Mouse (Mus musculus): ENCODE results near the gene Tigd3.

DNA sequence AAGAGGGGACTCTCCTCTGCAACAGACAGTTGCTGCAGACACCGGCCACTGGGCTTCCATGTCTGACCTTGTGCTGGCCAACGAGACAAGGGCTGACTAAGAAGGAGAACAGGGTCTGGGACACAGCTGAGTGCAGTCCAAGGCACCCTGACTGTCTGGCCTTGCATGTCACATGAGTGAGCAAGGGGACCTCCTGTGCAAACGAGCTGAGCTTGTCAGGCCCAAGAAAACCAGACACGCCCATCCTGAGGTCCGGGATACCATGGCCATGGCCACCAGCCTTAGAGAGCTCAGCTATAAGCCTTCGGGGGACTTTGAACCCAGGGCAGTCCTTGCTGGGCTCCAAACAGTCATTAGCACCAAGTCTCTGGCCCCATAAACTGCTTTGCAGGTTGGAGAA, 25.9 kb downstream of the Tigd3 start:
- TF ChIP-seq TAL1 (IDR thresholded peaks at IDR 0.05; ENCODE audit: low read length) (no peak), GATA1 (IDR thresholded peaks at IDR 0.05; ENCODE audit: low read length) (no peak)

Measured in erythroblast, embryonic 14.5 days (primary cell).